Mouse (Mus musculus) adrenal gland, adult 18-20 months (tissue): ENCODE measurements around the gene Ntm. TPM values are rescaled to one million over a fixed set of nuclear protein-coding genes. Genes with fewer than 3 reads are reported as not detected.

Experiments used
- DNase-seq, 2 experiments: peaks; one replicate each; pipeline ENCODE4 v3.0.0; 2021 to 2022; ENCODE audit warnings: low spot score in 2 of 2
- total RNA-seq, 2 experiments: library from RNA; stranded (reverse); gene quantifications; 1 replicate in 1 of 2; 2 replicates in 1 of 2; pipeline ENCODE4 v1.2.3; 2021

Ntm gene
- total RNA-seq, 2 experiments from 2014 or later = 0.54 to 0.60 TPM

- peak in 1 of 2 experiments; percentile 25 for DNase-seq
These were observed 761.5 kb downstream of the Ntm start for GRCm38 (mm10) chr9:29201163-29202053.

GRCm38 (mm10) chr9:29197046-29197445 lies 765.9 kb downstream of the Ntm start:
- DNase-seq = no peak

GRCm38 (mm10) chr9:29194265-29194664 lies 768.7 kb downstream of the Ntm start:
- DNase-seq = no peak

GRCm38 (mm10) chr9:29183011-29183410 lies 779.9 kb downstream of the Ntm start:
- DNase-seq = no peak

- no peak for DNase-seq
These were observed 781.3 kb downstream of the Ntm start for GRCm38 (mm10) chr9:29181661-29182060.

GRCm38 (mm10) chr9:29165731-29166130 lies 797.2 kb downstream of the Ntm start:
- no peak for DNase-seq

GRCm38 (mm10) chr9:29161059-29161642 lies 801.8 kb downstream of the Ntm start:
- no peak for DNase-seq

GRCm38 (mm10) chr9:29145901-29146300 lies 817.0 kb downstream of the Ntm start:
- peak; percentile 6 to 22 for DNase-seq

GRCm38 (mm10) chr9:29136039-29136438 lies 826.9 kb downstream of the Ntm start:
- DNase-seq = no peak

GRCm38 (mm10) chr9:29130717-29131292 lies 832.1 kb downstream of the Ntm start:
- DNase-seq = no peak

- no peak for DNase-seq
These were observed 832.6 kb downstream of the Ntm start for GRCm38 (mm10) chr9:29130316-29130715.

- no peak for DNase-seq
These were observed 834.5 kb downstream of the Ntm start for GRCm38 (mm10) chr9:29128416-29128815.

GRCm38 (mm10) chr9:29124455-29124854 lies 838.5 kb downstream of the Ntm start:
- DNase-seq = no peak

GRCm38 (mm10) chr9:29123828-29124227 lies 839.1 kb downstream of the Ntm start:
- no peak for DNase-seq

- no peak for DNase-seq
These were observed 845.3 kb downstream of the Ntm start for GRCm38 (mm10) chr9:29117561-29118112.

- no peak for DNase-seq
These were observed 847.6 kb downstream of the Ntm start for GRCm38 (mm10) chr9:29115337-29115736.

GRCm38 (mm10) chr9:29106771-29107170 lies 856.2 kb downstream of the Ntm start:
- no peak for DNase-seq

GRCm38 (mm10) chr9:29104442-29104841 lies 858.5 kb downstream of the Ntm start:
- no peak for DNase-seq

- DNase-seq = no peak
These were observed 858.9 kb downstream of the Ntm start for GRCm38 (mm10) chr9:29103993-29104392.

GRCm38 (mm10) chr9:29100624-29101023 lies 862.3 kb downstream of the Ntm start:
- no peak for DNase-seq

GRCm38 (mm10) chr9:29092443-29092842 lies 870.5 kb downstream of the Ntm start:
- no peak for DNase-seq

GRCm38 (mm10) chr9:29088657-29089056 lies 874.3 kb downstream of the Ntm start:
- no peak for DNase-seq
